Mouse (Mus musculus): Measurements from ENCODE around the gene Nol3. TPM values are rescaled to one million over a fixed set of nuclear protein-coding genes. Genes with fewer than 3 reads are reported as not detected.

The Nol3 gene
- total RNA-seq, 2 experiments from 2014 or later, result 19.3 to 22.1 TPM

GRCm38 (mm10) chr8:105330325-105330724, 54.4 kb downstream of the Nol3 start:
- intact Hi-C loops (cut with DNase I), result no loop called here
- DNase-seq, result no peak

- intact Hi-C loops (cut with DNase I), result no loop called here
- no peak for DNase-seq
Observed at GRCm38 (mm10) chr8:105331469-105331868, 55.5 kb downstream of the Nol3 start.

Small RNA genes within 50 kb of the gene (microRNA-seq; reads per million reads assigned to microRNA genes)
- 0 reads per million in 2 experiments for gene Gm27320 (ENCODE audit: borderline number of aligned reads in 2 of 2)
- 2,001 to 2,628 reads per million in 2 experiments for gene Mir328 (ENCODE audit: borderline number of aligned reads in 2 of 2)

Other genes with a start within 250 kb of the Nol3 start
- gene Ces3a, start 227.5 kb upstream of the Nol3 start, total RNA-seq (2021), result not detected
- not detected for gene Ces3b, start 192.4 kb upstream of the Nol3 start, total RNA-seq (2021)
- not detected for gene Ces4a, start 144.3 kb upstream of the Nol3 start, total RNA-seq (2021)
- gene Cbfb, start 105.5 kb upstream of the Nol3 start, total RNA-seq (2021), result 10 to 100 TPM; 21.5 to 24.1 TPM
- 10 to 100 TPM; 19.1 to 20.8 TPM for gene D230025D16Rik, start 51.0 kb upstream of the Nol3 start, total RNA-seq (2021)
- 1 to 10 TPM; 4.4 to 5.7 TPM for gene B3gnt9, start 21.0 kb upstream of the Nol3 start, total RNA-seq (2021)
- 1 to 10 TPM; 4.9 to 5.8 TPM for gene Tradd, start 11.5 kb upstream of the Nol3 start, total RNA-seq (2021)
- gene Fbxl8, start 11.5 kb upstream of the Nol3 start, total RNA-seq (2021), result 1 to 10 TPM; 2.3 to 3.4 TPM
- gene Hsf4, start 6.3 kb upstream of the Nol3 start, total RNA-seq (2021), result 1 to 10 TPM; 1.6 to 2.6 TPM
- under 1 TPM; 0.70 to 0.97 TPM for gene 4931428F04Rik, start 13.7 kb downstream of the Nol3 start, total RNA-seq (2021)
- 1 to 10 TPM; 6.4 to 7.7 TPM for gene Exoc3l, start 20.0 kb downstream of the Nol3 start, total RNA-seq (2021)
- gene E2f4, start 21.5 kb downstream of the Nol3 start, total RNA-seq (2021), result 10 to 100 TPM; 18.9 to 20.0 TPM
- gene Elmo3, start 29.5 kb downstream of the Nol3 start, total RNA-seq (2021), result 1 to 10 TPM; 1.2 to 1.3 TPM
- 1 to 10 TPM; 1.2 to 1.3 TPM for gene Lrrc29, start 50.1 kb downstream of the Nol3 start, total RNA-seq (2021)
- gene Tmem208, start 50.2 kb downstream of the Nol3 start, total RNA-seq (2021), result 10 to 100 TPM; 22.1 to 24.0 TPM
- 1 to 10 TPM; 6.5 to 9.6 TPM for gene Fhod1, start 71.8 kb downstream of the Nol3 start, total RNA-seq (2021)
- under 1 TPM; 0.44 to 0.62 TPM for gene Slc9a5, start 72.7 kb downstream of the Nol3 start, total RNA-seq (2021)
- gene Plekhg4, start 97.1 kb downstream of the Nol3 start, total RNA-seq (2021), result not detected
- under 1 TPM; 0.24 to 0.53 TPM for gene Kctd19, start 137.4 kb downstream of the Nol3 start, total RNA-seq (2021)
- under 1 TPM; 0.41 to 0.56 TPM for gene Lrrc36, start 137.4 kb downstream of the Nol3 start, total RNA-seq (2021)
- gene Tppp3, start 195.4 kb downstream of the Nol3 start, total RNA-seq (2021), result 10 to 100 TPM; 43.3 to 45.7 TPM
- 10 to 100 TPM; 14.5 to 14.9 TPM for gene Zdhhc1, start 220.8 kb downstream of the Nol3 start, total RNA-seq (2021)
- not detected for gene Hsd11b2, start 242.6 kb downstream of the Nol3 start, total RNA-seq (2021)

All from heart, postnatal 36 days (tissue).